Mouse (Mus musculus) lung, adult 2 months (tissue): ENCODE data around the gene Mrm2. TPM values are rescaled to one million over a fixed set of nuclear protein-coding genes. Genes with fewer than 3 reads are reported as not detected.
A peak's percentile ranks its signal among the peaks of the same experiment; 100 is the strongest.

Source experiments
- DNase-seq: peaks from one replicate; pipeline ENCODE4 v3.0.0; 2022
- H3K4me1 ChIP-seq: fragments of 200-500 bp; 2 replicates; pipeline ENCODE4 v1.6.1; 2011; ENCODE audit warnings: low read length; ENCODE audit not compliant: control insufficient read depth, insufficient read depth
- H3K4me3 ChIP-seq: fragments of 200-500 bp; replicated peaks from 2 replicates; pipeline ENCODE3; 2011; ENCODE audit warnings: low read depth, mild to moderate bottlenecking, control low read depth, low read length; ENCODE audit errors: extremely low read depth
- CTCF ChIP-seq: fragments of 200-500 bp; IDR thresholded peaks from 2 replicates; pipeline ENCODE4 v1.5.1; 2011; ENCODE audit warnings: mild to moderate bottlenecking, low read length, control low read depth; ENCODE audit not compliant: insufficient read depth
- POLR2A ChIP-seq: fragments of 200-500 bp; IDR thresholded peaks from 2 replicates; pipeline ENCODE4 v1.6.1; 2011; ENCODE audit warnings: low read depth, mild to moderate bottlenecking, control low read depth, low read length, borderline replicate concordance; ENCODE audit errors: extremely low read depth
- WGBS: fragments of 180-500 bp; shearing (Covaris S2); methylation state at CpG from one replicate; pipeline ENCODE4 v1.1.7; 2018; 5-methylcytosine and 5-hydroxymethylcytosine counted together
- polyA plus RNA-seq: library from polyadenylated mRNA; depleted of rRNA; stranded (reverse); fragments of >200 nt; gene quantifications from 2 replicates; pipeline ENCODE4 v1.2.3, GENCODE M21; 2012; rRNA removed

Mrm2 gene
- polyA plus RNA-seq: 5.4 and 7.4 TPM in 2 replicates

DNA sequence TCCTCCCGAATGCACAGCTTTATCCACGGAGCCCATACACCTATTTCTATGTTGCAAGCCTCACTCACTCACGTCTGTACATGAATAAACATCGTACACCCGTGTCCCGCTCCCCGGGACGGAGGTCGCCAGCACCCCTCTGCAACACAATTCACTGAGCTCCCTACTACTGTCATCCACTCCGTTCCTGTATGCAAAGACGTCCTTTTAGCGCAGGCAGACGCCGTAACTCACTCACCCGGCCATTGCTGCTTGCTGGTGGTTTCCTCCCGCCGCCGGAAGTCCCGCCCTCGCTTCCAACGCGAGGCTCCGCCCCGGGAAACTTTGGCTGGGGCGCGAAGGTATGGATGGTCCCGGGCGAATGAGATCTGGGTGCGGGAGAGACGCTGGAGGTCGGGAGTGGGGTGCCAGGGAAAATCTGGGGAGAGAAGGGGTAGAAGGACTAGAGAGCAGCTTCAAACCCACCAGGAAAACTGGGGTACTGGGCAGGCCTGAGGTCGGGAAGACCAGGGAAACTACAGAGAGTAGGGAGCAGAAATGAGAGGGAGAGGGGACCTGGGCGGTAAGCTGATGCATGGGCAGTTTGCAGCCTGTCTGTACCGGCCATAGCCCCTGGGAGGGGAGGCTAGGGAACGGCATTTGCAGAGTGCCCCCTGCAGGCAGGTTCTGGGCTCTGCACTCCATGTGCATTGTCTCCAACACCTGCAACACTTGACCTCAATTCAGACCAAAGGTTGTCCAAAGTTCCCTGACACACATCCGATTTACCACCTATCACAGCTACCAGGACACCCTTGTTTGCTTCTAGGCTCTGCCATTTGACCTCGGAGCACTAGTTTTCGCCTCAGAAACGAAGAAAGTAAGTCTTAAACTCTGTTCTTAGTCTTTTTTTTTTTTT is at the start of gene Mrm2:
Gene Mrm2 (minus strand): TSS at position 284 of the 898 bp plus-strand sequence.
- WGBS: 1% methylated on average over 39 of the region's 39 CpGs
- H3K4me3 ChIP-seq: peak within 1 kb of the TSS; percentile 90
- TF ChIP-seq POLR2A: peak; percentile 78; the same call in 1 of the 2 replicates
- TF ChIP-seq CTCF: peak; percentile 83
- peak; percentile 85 for DNase-seq
- H3K4me1 ChIP-seq: no peaks in the 10 kb centered on the region; the same call in 1 of the 2 replicates

DNA sequence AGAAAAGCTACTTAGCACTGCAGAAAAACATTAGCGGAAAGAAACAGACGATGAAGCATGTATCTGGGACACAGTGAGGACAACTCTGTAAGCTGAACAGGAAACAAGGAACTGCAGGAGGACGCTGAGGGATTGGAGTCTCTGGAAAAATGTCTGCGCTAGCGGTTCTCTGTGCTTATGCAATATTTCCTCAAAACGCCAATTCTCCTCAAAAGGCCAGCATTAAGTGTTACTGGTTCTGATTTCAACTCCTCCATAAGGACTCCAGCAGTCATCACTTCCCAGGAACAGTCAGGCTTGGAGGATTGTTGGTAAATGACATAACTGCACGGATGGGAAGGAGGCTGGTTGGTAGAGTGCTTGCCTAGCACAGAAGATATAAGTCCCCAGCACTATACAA is 49.5 kb upstream of the Mrm2 start:
- DNase-seq: no peak
- TF ChIP-seq POLR2A (no peak), CTCF (no peak)
- 66% methylated on average over 7 of the region's 7 CpGs for WGBS
- Histone ChIP-seq H3K4me3 (no peak overlapping the region), H3K4me1 (peaks cover 14% of the 10 kb centered on the region; the same call in 1 of the 2 replicates)

DNA sequence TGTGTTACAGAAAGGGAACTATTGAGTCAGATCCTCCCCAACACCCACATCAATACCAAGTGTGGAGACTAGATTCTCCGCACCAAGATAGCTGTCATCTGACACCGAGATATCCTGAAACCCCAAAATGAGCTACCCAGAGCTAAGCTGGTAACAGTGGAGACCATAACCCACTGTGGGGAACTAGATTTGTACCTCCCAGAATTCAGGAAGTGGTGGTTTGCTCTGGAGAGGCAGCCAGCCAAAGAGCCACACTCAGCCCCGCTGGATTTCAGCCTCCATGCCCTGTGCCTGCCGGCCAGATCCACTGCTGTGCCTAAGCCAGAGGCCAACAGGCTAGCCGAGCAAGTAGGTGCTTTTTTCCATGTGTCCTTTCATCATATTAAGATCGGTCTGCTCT is 47.6 kb upstream of the Mrm2 start:
- Histone ChIP-seq H3K4me3 (no peak overlapping the region), H3K4me1 (peaks cover 14% of the 10 kb centered on the region; the same call in 1 of the 2 replicates)
- WGBS: 56% methylated on average over 6 of the region's 6 CpGs
- TF ChIP-seq POLR2A (no peak), CTCF (no peak)
- DNase-seq: peak; percentile 27

DNA sequence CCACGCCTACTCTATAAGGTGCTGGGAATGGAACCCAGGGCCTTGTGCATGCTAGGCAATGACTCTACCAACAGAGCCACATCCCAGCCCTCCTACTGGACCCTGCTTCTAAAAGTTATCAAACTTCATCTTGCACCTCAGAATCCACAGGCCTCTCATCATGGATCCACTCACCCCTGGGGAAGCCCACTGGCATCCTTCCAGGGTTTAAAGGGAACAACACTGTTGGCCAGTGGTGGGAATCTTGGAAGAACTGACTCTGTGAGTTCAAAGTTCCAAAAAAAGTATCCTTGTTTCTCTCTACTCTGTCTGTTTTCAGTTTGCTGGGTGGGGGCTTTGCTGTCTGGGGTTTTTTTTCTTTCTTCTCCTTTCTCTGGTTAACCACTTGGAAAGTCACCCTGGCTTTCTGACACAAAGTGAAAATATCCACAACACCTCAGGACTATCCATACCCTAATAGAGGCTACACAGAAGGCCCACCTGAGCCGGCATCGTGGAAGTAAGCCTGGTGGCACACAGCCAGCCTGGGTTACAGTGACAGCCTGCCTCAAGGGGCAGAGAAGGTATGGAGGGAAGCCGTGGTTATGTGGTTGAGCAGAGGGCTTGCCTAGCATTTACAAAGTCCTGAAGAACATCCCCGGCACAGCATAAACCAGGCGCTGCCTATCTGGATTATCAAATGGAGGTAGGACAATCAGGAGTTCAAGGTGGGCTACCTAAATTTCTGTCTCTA is 46.6 kb upstream of the Mrm2 start:
- no peak overlapping the region for H3K4me3 ChIP-seq
- no peak for TF ChIP-seq POLR2A
- TF ChIP-seq CTCF: no peak
- peaks cover 16% of the 10 kb centered on the region; the same call in 1 of the 2 replicates for H3K4me1 ChIP-seq
- no peak for DNase-seq
- WGBS: 72% methylated on average over 6 of the region's 6 CpGs

DNA sequence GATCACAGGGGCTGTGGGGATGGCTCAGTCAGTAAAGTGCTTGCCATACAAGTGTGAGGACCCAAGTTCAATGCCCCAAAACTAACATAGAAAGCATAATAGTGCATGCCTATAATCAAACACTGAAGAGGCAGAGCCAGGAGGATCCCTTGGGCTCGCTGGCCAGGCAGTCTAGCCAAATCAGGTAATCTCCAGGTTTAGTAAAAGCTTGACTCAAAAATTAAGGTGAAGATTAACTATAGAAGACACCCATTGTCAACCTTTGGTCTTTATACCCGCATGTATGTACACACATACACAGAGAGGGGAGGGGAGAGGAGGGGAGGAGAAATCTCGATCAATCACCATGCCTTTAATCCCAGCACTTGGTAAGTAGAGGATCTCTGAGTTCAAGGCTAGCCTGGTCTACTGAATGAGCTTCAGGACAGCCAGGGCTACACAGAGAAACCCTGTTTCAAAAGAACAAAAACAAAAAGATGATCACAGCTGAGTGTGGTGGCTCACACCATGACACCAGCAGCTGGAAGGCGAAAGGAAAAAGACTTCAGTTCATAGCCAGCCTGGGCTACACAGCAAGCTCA is 43.6 kb upstream of the Mrm2 start:
- 92% methylated on average over 4 of the region's 4 CpGs for WGBS
- no peak for TF ChIP-seq POLR2A
- no peak for TF ChIP-seq CTCF
- DNase-seq: no peak
- H3K4me1 ChIP-seq: peaks cover 27% of the 10 kb centered on the region
- no peak overlapping the region for H3K4me3 ChIP-seq

DNA sequence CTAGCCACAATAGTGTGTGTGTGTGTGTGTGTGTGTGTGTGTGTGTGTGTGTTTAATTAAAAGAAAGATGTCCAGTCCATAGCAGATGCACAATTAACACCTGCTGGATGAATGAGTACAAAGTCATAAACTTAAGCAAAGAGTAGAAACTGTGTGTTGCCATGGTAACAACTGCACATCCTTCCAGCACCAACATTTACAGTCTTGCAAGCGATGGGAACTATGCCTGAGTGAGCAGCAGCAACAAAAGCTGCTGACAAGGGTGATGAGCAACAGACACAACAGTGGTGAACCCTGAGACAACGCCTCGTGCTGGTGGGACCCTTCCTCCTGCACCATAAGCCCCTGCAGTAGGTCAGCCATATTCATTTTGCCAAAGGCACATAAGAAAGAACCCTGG is 42.5 kb upstream of the Mrm2 start:
- Histone ChIP-seq H3K4me3 (no peak overlapping the region), H3K4me1 (peaks cover 31% of the 10 kb centered on the region)
- whole genome bisulfite sequencing: 67% methylated on average over 3 of the region's 3 CpGs
- DNase-seq: no peak
- TF ChIP-seq POLR2A: no peak

DNA sequence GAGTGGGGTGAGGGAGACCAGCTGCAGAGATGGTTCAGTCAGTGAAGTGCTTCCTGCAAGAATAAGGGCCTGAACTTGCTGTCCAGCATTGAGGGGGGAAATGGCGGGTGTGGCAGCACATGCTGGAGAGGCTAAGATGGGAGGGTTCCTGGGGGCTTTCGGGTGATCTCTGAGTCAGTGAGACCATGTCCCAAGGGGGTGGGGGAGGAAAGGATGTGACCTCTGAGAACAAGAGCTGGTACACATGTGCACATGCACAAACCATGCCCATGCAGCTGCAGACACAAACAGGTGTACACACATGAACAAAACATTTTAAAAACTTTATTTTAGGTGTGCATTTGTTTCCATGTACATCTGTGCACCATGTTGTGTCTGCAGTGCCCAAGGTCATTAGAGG is 42.0 kb upstream of the Mrm2 start:
- no peak overlapping the region for H3K4me3 ChIP-seq
- WGBS: 48% methylated on average over 2 of the region's 2 CpGs
- no peak for DNase-seq
- peaks cover 28% of the 10 kb centered on the region for H3K4me1 ChIP-seq
- TF ChIP-seq CTCF (no peak), POLR2A (no peak)

DNA sequence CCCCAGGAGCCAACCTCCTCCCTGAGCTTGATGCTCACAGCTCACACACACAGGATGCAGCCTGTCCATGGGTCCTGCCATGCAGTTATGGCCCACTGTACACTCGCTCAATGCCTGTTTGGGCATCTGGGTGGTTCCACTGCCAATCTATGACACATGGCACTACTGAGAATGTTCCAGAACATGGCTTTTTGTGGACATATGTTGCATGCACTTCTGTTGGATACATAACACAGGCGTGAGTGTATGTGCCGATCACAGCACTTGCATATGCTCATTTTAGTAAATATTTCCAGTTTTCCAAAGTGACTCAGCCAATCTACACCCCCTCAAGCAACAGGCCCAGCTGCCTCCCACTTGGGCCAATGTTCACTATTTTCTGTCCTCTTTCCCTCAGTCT is 40.0 kb upstream of the Mrm2 start:
- DNase-seq: no peak
- peaks cover 26% of the 10 kb centered on the region for H3K4me1 ChIP-seq
- no peak overlapping the region for H3K4me3 ChIP-seq
- WGBS: 92% methylated on average over 3 of the region's 3 CpGs
- TF ChIP-seq CTCF (no peak), POLR2A (no peak)

DNA sequence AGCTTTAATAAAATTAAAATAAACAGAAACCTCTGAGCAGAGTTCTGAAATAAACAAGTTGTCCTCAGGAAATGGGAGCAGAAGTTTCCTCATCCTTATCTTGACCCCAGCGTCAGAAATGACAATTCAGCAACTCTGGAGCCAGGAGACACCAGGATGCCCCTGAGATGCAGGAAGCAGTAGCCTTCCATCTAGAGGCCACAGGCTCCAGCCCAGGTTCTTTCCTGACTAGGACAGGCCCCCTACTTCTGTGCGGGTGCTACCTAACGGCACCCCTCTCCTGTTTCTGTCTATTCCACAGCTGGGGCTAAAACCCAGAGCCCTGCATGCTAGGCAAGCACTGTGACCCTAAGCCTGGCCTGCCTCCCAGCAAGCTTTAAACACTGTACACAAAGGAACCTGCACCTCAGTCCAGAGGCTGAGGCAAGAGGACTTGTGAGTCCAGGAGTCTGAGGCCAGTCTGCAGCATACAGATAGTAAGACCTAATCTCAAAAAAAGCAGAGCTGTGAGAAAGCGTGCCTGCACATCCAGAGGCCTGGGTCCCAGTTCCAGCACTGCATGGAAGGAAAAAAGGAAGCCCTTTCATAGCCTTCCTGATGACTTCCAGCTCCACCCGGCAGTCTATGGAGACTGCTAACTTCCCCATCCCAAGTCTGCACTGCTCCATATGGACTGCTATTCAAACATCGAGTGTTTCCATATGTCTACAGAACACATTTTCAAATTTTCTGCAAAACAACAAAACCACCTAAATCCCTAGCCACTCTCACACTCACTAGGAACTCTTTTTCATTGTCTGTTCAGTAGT is 39.0 kb upstream of the Mrm2 start:
- 38% methylated on average over 6 of the region's 6 CpGs for WGBS
- no peak for TF ChIP-seq POLR2A
- no peak for TF ChIP-seq CTCF
- peak; percentile 17 for DNase-seq
- Histone ChIP-seq H3K4me3 (no peak overlapping the region), H3K4me1 (peaks cover 26% of the 10 kb centered on the region)
